Mouse (Mus musculus): ENCODE results near the gene Wdr78.
A peak's percentile ranks its signal among the peaks of the same experiment; 100 is the strongest.

Wdr78 gene

DNA sequence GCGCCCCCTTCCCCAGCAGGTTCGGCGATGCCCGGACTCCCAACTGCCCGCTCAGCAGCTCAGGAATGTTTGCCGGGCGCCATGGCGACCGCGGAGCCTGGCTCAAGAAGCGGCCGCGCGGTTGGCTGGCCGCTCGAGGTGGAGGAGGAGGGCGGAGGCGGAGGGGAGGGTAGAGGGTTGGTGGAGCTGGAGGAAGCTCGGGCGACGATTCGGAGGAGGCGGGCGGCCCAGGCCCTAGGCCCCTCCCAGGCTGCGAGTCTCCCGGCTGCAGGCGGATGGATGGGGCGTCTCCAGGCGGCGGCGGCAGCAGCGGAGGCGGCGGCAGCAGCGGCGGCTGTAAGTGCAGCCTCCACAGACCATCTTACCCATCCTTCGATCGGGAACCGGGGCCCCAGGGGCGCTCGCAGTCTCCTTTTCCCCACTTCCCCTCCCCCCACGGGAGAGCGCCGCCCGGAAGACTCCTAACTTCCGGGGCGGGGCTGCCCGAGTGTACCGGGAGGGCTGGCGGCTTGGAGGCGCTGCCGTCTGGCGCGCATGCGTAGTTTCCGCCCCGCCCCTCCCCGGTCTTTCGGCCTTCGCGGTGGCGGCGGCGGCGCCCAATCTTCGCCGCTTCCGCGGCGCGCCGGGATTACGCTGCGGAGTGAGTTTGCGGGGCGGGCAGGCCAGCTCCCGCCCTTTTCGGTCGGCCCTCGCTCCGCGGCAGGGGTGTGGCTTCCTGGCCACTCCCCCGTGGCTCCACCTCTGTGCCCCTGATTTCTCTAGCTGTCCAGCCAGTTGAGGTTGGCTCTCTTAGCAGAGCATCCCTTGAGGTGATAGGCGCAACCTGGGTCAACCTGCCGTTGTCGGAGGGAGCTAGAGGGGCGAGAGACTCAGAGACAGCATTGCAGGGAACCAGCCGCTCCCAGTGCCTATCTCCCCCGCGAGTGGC is at the start of gene Wdr78, which contains the start of gene Mier1:
Gene Wdr78 (minus strand): TSS at position 372 of the 928 bp plus-strand sequence.
Gene Mier1 (plus strand): TSS at position 207 of the 928 bp plus-strand sequence.
- DNase-seq (ENCODE audit: low read depth, low spot score): peak; percentile 92

DNA sequence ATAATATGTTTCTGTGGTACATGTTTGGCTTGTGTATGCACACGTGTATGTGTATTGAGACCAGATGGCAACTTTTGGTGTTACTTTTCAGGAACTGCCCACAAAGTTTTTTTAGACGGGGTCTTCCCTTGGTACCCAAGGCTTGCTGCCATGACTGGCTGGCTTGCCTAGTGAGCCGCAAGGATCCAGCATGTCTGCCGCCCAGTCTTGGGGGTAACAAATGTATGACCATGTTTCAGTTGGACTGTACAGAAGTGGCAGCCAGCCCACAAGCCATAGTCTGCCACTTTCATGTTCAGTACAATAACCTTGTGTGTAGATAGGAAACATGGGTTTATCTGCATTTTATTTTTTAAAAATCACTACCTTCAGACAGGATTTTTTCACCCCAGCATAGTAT is 44.4 kb upstream of the Wdr78 start:
- no peak for DNase-seq (ENCODE audit: low read depth, low spot score)

DNA sequence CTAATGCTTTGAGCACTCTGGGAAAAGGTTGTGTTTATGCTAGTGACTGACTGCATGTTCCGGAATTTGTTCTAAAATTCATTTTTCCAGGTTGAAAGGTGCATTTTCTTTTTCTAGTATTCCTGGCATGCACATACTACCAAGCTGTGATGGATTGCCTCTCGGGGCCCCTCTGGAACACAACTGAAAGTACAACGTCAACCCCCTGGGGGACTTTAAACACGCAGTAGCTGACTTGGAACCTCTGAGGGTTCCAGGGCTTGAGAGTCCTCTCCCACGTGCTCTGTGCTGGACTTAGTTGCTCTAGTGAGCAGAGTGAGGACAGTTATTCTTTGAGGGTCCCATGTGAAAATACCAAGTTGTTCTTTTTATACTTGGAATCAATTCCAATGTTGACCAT is 37.6 kb upstream of the Wdr78 start:
- DNase-seq (ENCODE audit: low read depth, low spot score): no peak

DNA sequence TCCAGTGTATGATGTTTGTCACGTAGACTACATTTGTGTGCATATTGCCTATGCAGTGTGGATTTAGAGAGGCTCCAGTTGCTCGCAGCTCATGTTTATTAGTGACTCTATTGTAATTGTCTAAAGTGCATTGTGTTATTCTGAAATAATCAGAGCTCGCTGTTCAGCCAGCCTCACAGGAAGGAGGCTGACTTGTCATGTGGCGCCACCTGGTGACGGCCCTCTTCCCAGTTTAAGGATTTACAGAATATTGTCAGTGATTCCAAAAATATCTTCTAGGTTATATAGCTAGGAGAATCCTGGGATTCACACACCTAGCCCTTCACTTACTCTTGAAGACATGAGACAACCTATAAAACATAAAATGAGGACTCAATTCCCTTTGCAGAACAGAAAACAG is 32.0 kb upstream of the Wdr78 start:
- peak; percentile 50 for DNase-seq (ENCODE audit: low read depth, low spot score)

DNA sequence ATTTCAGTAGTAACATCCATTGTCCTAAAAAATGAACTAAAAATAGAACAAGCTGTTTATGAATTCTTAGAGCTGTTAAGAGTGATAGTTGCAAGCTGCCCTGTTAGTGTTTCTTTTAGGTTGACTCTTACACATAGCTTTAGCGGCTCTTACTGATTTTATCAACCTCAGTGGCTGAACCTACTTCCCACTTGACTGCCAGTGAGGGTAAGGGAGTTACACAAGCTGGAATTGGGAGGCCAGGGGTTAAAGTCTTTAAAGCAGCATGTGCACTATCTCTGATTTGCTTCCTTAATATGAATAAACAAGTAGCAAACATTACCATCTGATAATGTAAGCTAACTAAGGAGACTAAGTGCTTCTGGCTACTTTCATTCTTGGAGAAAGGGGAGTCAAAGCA is 22.6 kb upstream of the Wdr78 start:
- DNase-seq (ENCODE audit: low read depth, low spot score): no peak

DNA sequence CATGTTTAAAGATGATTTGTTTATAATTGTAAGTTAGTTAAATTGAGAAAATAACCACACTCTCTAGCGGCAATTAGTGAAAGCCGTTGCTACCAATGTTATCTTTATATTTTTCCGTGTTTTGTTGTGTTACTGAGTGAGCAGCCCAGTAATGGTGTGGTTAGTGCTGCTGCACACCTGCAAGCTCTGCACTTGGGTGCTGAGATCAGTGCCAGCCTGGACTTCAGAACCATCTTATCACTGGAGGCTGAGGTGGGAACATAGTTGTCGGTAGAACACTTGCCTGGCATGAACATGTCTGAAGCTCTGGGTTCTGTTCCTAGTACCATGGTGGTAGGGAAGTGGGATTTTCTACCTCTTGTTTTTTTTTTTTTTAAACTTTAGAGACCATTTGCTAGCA is 12.2 kb upstream of the Wdr78 start:
- DNase-seq (ENCODE audit: low read depth, low spot score): no peak

DNA sequence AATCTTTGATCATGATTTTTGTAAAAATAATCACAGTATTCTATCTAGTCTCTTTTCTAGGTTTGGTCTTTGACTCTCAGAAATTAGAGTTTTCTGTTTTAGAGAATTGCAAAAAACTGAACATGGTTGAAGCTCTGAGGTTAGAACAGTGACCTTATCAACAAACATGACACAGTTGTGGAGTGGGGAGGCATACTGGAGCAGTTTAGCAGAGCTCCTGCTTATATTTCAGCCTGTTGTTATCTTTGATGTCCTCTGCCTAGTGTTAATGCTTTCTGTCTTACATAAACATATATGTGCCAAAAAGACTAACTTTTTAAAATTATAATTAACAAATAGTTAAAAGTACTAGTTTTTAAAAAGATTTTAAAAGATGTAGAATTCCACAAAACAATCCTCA is 9.3 kb upstream of the Wdr78 start:
- no peak for DNase-seq (ENCODE audit: low read depth, low spot score)

DNA sequence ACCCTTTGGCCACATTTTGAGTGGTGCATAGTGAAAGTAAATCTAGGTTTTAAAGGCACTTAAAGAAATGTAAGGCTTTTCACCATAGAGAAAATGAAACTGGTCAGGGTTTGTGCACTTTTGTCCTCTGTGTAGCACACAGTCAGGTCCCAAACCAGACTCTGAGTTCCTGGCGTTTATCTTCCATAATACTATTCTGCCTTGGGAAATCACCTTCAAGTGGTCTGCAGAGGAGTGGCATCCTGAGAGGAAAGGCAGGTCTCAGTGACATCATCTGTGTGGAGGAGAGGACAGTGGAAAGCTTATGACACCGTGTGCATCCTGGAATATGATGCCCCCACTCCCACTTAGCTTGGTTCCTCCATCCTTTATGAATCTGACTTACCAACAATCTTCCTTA is 8.7 kb upstream of the Wdr78 start:
- DNase-seq (ENCODE audit: low read depth, low spot score): no peak

DNA sequence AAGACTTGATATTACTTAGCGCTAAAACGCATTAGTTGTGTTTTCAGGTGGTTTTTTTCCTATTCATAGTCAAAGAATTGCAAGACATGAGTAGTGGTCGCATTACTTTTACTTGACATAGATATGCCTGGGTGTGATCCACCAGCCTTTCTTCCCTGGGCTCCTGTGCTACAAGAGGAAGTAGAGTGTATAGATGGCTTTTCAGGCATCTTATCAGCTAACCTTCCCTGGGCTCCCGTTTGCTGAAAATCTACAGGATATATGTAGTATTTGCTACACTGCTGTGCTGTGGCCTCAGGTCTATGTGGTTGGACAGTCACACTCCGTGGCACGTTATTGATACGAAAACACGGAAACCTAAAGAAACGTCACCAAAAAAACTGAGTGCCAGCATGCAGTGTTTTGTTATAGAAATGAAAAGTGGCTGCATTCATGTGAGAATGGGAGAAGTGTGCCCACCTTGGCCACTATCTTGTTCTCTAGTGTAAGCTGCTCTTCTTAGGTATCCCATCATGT is 6.6 kb upstream of the Wdr78 start:
- DNase-seq (ENCODE audit: low read depth, low spot score): no peak

DNA sequence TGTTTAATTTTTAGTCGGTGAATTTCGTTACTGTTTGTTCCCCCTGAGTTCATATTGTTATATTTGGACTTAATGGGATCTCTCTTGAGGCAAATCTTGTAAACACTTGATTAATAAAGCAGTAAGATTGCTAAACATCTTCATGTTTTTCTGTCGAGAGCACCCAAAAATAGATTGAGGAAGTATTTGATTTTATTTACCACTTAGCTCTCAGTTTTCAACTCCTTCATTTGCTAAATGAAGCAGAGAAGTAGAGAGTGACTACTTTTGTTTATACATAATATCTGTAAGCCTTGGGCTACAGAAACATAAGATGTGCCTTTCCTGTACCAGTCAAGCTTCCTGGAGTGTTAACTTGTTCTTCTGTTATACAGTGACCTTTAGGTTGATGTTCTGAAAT is 6.0 kb upstream of the Wdr78 start:
- no peak for DNase-seq (ENCODE audit: low read depth, low spot score)

DNA sequence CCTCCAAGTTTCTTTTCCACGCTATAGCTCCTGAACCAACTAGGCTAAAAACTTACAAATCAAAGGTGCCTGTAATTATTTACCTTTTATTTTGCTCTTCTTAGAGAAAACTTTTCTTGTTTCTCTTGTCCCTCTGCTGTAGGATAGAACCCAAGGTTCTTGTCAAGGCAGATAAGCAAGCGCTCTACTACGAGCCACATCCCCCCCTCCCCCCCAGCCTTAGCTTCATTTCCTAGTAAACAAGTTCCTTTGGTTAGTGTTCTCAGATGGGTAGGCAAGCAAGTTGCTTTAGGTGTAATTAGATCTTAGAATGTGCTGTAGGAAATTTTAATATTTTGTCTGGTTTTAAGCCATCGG is 5.7 kb upstream of the Wdr78 start:
- no peak for DNase-seq (ENCODE audit: low read depth, low spot score)

DNA sequence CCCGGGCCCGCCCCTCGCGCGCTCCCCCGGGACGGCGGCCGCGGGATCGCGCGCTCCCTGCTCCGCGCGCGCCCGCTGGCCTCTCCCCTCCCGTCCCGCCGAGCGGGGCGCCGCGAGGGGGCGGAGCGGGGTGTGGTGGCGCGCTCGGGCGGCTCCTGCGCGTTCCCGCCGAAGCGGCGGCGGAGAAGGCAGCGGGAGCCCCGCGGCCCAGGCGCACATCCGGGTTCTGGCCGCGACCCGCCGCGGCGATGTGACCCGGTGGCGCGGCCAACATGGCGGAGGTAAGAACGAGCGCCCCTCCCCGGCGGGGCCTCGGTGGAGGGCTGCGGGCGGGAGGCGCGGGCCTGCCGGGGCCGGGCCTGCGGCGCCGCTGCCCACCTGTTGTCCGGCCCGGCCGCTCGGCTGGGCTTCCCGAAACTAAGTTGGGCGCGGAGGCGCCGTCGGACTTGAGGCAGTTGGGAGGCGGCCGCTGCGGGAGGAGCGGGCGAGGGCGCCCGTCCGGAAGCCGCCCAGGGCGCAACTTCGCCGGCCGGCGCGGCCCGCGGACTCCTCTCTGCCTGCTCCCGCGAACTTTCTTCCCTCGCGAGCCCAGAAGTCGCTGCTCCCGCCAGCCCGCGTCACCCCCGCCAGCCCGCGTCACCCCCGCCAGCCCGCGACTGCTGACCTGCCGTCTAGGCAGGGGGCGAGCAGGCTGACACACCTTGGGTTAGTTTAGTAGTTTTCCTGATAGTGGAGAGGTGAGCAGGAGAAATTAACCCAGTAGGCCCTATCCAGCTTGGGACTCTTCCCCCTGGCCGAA is 5.1 kb upstream of the Wdr78 start:
- DNase-seq (ENCODE audit: low read depth, low spot score): peak; percentile 69

DNA sequence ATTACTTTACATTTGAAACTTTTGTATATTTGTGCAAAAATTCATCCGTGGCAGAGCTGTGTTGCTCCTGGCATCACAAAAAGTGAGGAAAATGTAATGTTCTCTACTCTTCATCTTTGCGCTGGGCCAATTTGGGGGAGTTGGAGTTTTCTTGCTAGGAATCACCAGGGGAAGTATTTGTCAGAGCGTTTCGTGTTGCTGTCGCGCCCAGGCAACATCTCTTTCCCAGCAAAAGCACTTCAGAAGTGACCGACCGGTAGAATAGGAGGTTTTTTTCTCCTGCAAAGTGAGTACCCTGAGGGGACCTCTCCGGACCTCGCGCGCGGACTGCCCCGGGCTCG is 4.5 kb upstream of the Wdr78 start:
- DNase-seq (ENCODE audit: low read depth, low spot score): no peak

DNA sequence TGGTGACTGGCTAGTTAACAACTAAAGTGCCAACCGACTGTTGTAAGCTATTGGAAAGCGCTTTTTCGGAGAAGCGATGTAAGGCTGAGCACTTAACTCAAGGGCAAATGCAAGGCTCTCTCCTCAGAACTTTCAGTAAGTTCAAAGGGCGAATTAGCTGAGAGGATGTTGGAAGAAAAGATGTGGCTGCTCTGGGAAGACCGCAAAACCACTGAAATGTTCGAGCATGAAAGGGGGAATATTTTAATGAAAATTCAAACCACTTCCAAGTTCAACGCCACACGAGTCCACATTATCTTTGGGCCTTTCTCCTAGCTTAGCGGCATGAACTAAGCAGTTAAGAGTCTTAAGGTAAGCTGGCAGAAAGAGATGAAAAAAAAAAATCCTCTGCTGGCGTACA is 953 bp downstream of the Wdr78 start:
- peak; percentile 71 for DNase-seq (ENCODE audit: low read depth, low spot score)

DNA sequence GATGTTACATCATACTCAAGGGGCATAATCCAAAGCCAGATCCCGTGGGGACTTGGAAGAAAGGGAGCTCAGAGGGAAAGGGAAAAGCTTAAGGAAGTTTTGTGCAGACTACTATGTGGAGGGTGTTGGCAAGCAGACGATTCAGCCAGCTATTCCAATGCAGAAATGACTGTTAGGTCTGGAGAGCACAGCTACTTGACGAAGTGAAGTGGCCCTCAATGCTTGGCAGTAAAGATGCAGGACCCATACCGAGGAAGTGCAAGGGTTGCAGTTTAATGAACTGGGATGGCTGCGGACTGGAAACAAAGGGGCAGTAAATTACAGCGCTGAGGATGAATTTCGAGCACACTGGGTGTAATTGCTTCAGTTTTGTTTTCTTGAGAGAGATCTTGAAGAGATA is 1.7 kb downstream of the Wdr78 start:
- DNase-seq (ENCODE audit: low read depth, low spot score): no peak

DNA sequence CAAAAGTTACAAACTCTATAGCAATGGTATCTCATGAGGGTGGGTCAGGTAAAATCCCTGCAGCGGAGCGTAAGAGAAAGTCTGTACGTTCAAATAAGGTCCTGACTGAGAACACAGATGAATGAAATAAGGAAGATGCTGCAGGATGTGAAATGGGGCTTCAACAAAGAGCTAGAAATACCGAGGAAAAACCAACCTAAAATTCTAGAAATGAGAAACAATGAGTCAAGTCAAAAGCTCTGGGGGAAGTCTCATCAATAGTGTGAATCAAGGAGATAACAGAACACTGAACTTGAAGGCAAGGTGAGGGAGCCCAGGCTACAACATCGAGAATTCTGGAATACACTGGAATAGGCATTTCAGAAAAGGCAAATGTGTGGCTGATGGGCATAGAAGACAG is 15.8 kb downstream of the Wdr78 start:
- no peak for DNase-seq (ENCODE audit: low read depth, low spot score)

DNA sequence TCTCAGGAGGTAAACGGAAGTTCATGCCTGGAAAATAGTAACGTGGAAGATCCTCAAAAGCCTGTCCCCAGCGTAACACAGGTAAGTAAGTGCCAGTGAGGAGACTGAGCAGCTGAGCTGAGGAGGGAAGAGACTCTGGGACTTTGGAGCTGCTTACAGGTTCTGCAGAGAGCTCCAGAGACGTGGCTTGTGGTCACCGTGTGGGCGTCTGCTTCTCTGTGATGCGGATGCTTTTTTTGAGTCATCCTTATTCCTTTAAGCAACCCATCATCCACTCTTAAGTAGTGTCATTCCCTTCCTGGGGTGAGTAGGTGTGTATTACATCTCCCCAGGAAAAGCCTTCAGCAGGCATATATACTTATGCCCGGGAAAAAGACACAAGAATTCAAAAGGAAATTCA is 18.4 kb downstream of the Wdr78 start:
- no peak for DNase-seq (ENCODE audit: low read depth, low spot score)

DNA sequence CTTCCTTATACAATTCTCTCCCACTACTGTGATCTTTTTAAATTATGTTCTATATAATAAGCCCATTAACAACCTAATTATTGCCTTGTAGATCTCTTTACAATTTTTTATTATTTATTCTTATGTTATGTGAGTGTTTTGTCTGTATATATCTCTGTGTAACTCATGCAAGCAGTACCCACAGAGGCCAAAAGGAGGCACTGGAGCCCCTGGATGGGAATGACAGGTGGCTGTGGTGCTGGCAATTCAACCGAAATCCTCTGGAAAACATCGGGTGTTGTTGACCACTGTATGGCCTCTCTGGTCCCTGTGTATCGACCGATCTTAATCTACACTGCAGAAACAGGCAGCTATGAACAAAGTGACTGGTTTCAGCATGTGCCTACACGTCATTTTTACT is 29.1 kb downstream of the Wdr78 start:
- DNase-seq (ENCODE audit: low read depth, low spot score): no peak

DNA sequence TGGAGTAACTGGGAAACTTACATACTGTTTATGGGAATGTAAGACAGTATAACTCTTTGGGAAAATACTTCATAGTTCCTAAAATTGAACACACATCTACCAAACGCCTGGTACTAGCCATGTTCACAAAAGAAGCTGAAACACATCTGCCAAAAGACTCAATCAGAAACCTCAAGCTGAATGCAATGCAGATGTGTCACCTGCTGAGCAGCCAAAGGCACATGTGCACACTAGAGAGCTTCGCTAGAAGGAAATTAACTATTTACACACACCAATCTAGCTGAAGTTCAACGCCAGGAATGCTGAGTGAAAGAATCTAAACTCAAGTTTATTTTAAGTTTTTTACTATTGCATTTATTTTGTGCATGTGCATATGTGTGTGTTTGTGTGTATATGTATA is 43.7 kb downstream of the Wdr78 start:
- DNase-seq (ENCODE audit: low read depth, low spot score): no peak

DNA sequence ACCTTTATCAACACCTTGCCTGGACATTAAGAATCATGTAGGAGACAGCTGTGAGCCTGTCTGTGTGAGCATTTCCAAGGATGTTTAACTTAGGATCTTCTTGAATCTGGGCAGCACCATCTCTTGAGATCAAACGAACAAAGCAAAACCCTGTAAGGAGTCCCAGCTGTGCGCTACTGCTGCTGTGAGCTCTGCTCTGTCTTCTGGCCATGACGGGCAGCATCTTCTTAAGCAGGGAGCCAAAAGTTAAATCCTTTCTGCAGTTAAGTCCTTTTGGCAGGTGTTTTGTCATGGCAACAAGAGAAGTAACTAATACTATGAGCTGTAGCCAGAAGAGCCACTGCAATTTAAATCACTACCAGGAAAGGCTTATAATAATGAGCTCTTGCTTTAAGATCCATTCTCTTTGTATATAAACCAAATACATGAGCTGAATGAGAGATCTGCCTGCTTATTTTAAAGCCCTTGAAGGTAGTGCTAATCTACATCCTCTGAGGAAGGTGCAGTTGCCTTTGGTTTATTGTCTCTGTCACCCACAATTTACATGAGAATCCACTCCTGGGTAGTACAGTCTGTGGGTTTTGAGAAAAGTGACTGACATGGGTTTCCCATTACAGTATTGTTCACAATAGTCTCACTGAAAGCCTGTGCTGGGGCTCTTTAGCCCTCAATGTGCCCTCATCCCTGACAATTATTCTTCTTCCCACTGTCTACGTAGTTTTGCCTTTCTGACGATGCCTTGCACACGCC is 46.3 kb downstream of the Wdr78 start:
- DNase-seq (ENCODE audit: low read depth, low spot score): no peak

DNA sequence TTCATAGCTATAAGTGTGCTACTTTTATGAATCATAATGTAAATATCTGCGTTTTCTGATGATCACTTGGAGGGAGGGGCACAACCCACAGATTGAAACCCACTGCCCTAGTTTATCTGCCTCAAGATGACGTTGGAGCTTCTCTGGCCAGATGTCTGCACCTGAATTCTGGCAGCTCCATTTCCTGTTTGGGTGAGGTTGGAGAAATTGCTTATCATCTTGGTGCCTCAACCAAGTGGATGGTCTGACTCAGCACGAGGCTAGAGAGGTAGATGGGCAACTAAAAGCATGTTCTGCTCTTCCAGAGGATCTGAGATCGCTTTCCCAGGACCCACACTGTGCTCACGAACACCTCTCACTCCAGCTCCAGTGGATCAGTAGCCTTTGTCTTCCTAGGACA is 49.4 kb downstream of the Wdr78 start:
- no peak for DNase-seq (ENCODE audit: low read depth, low spot score)

DNA sequence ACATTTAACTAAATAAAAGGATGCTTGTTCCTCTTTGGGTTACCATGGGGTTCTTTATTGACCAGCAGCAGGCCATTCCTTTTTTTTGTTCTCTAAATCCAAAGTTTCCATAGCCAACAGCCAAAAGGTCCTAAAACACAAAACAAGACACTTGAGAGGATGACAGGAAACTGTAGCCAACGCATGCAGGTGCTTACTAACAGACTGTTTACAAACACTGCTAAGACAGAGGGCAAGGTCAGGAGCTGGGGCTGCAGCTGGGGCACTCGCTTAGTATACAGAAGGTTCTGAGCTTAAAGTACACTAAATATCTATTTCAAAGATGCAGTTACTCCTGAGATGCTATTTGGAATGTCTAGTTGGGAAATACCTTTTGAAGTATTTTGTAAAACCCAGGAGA is 49.9 kb downstream of the Wdr78 start:
- DNase-seq (ENCODE audit: low read depth, low spot score): no peak

Data from retina, adult 2 months (tissue).